Mouse (Mus musculus): Measurements from ENCODE around the gene Dusp27. TPM values are rescaled to one million over a fixed set of nuclear protein-coding genes. Genes with fewer than 3 reads are reported as not detected.

The Dusp27 gene
- polyA plus RNA-seq, 2 experiments: 0.02 TPM; not detected in 1

DNA sequence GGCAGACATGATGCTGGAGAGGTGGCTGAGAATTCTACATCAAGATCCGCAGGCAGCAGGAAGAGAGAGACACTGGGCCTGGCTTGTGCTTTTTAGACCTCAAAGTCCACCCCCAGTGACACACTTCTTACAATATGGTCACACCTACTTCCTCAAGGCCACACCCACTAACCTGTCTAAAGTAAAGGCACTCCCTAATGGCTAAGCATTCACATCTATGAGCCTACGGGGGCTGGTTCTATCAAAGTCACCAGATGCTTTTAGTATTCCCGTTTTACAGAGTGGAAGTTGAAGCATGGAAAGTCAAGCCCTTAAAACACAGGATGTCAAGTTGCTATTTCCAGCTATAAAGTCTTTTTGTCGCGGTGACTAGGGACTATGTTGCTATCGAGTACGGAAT, 40.3 kb upstream of the Dusp27 start:
- Histone ChIP-seq H3K27me3 (ENCODE audit: control insufficient read depth, insufficient read depth, low read length) (no peaks in the 10 kb centered on the region), H3K9me3 (ENCODE audit: control insufficient read depth, low read length) (no peaks in the 10 kb centered on the region), H3K36me3 (replicated peaks; ENCODE audit: control insufficient read depth, insufficient read depth, low read depth) (no peaks in the 10 kb centered on the region), H3K4me1 (replicated peaks; ENCODE audit: control insufficient read depth in 2 of 2, insufficient read depth in 2 of 2, low read length in 1 of 2) (no peaks in the 10 kb centered on the region), H3K27ac (no peak overlapping the region), H3K4me2 (ENCODE audit: low read depth) (no peak overlapping the region), H3K9ac (replicated peaks) (no peak overlapping the region), H3K4me3 (ENCODE audit: insufficient read depth in 1 of 2, low read depth in 2 of 2, low read length in 2 of 2) (no peak overlapping the region)
- TF ChIP-seq EP300 (IDR thresholded peaks at IDR 0.05; ENCODE audit: low read depth) (no peak), CTCF (IDR thresholded peaks at IDR 0.05; ENCODE audit: low read depth) (no peak)
- DNase-seq (ENCODE audit: low read depth in 3 of 3, low spot score in 3 of 3) (no peak), ATAC-seq (ENCODE audit: insufficient read depth) (no peak)
- 75% methylated on average over 7 of the region's 7 CpGs for WGBS (ENCODE audit: insufficient replicate concordance)

DNA sequence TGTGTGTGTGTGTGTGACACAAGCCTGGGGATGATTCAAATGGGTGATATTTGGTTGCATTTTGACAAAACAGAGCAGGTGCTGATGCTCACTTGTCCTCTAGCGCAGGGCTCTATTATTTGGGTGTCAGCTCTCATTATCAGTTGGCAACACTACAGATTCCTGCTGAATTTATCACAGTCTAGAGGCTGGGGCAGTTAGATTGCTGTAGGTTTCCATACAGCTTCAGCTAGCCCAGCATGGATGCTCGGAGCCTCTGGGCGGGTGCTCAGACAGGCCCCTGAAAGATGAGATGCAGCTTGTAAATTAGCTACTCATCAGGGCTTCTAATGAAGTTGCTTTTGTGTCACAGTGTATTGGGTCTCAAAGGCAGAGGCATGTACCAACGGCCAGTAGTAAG, 39.7 kb upstream of the Dusp27 start:
- Histone ChIP-seq H3K9me3 (ENCODE audit: control insufficient read depth, low read length) (no peaks in the 10 kb centered on the region), H3K4me1 (replicated peaks; ENCODE audit: control insufficient read depth in 2 of 2, insufficient read depth in 2 of 2, low read length in 1 of 2) (no peaks in the 10 kb centered on the region), H3K27ac (no peak overlapping the region), H3K9ac (replicated peaks) (no peak overlapping the region), H3K4me3 (ENCODE audit: insufficient read depth in 1 of 2, low read depth in 2 of 2, low read length in 2 of 2) (no peak overlapping the region), H3K27me3 (ENCODE audit: control insufficient read depth, insufficient read depth, low read length) (no peaks in the 10 kb centered on the region), H3K36me3 (replicated peaks; ENCODE audit: control insufficient read depth, insufficient read depth, low read depth) (no peaks in the 10 kb centered on the region), H3K4me2 (ENCODE audit: low read depth) (no peak overlapping the region)
- TF ChIP-seq EP300 (IDR thresholded peaks at IDR 0.05; ENCODE audit: low read depth) (no peak), CTCF (IDR thresholded peaks at IDR 0.05; ENCODE audit: low read depth) (no peak)
- WGBS (ENCODE audit: insufficient replicate concordance): 50% methylated on average over 4 of the region's 4 CpGs
- DNase-seq (ENCODE audit: low read depth in 3 of 3, low spot score in 3 of 3) (no peak), ATAC-seq (ENCODE audit: insufficient read depth) (no peak; the same call in 1 of the 2 replicates)

- DNase-seq (ENCODE audit: low read depth in 3 of 3, low spot score in 3 of 3) (no peak), ATAC-seq (ENCODE audit: insufficient read depth) (no peak)
- Histone ChIP-seq H3K4me1 (replicated peaks; ENCODE audit: control insufficient read depth in 2 of 2, insufficient read depth in 2 of 2, low read length in 1 of 2) (no peaks in the 10 kb centered on the region), H3K4me2 (ENCODE audit: low read depth) (no peak overlapping the region), H3K4me3 (ENCODE audit: insufficient read depth in 1 of 2, low read depth in 2 of 2, low read length in 2 of 2) (no peak overlapping the region), H3K9me3 (ENCODE audit: control insufficient read depth, low read length) (no peaks in the 10 kb centered on the region), H3K36me3 (replicated peaks; ENCODE audit: control insufficient read depth, insufficient read depth, low read depth) (no peaks in the 10 kb centered on the region), H3K27me3 (ENCODE audit: control insufficient read depth, insufficient read depth, low read length) (no peaks in the 10 kb centered on the region), H3K27ac (no peak overlapping the region), H3K9ac (replicated peaks) (no peak overlapping the region)
- 77% methylated on average over 9 of the region's 9 CpGs for WGBS (ENCODE audit: insufficient replicate concordance)
- TF ChIP-seq EP300 (IDR thresholded peaks at IDR 0.05; ENCODE audit: low read depth) (no peak), CTCF (IDR thresholded peaks at IDR 0.05; ENCODE audit: low read depth) (no peak)
These were observed 37.4 kb upstream of the Dusp27 start for GRCm38 (mm10) chr1:166165159-166165558.

DNA sequence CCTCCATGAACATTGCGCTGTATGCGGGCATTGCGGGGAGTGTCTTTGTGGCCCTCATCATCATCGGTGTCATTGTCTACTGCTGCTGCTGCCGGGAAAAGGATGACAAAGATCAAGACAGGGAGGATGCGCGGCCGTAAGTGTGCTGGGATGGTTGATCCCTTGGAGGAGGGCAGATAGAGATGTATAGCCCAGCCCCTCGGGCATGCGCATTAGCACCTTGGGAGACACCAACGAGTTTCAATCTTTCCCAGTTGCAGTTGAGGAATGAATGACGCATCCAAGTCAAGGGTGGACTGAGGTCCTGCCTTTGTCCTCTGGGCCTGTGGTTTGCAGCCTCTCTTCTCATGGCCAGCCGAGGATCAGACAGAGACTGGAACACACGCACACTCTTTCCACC, 36.9 kb upstream of the Dusp27 start:
- H3K27me3 ChIP-seq (ENCODE audit: control insufficient read depth, insufficient read depth, low read length): no peaks in the 10 kb centered on the region
- DNase-seq (ENCODE audit: low read depth in 3 of 3, low spot score in 3 of 3) (no peak), ATAC-seq (ENCODE audit: insufficient read depth) (no peak)
- no peak overlapping the region for H3K4me3 ChIP-seq (ENCODE audit: insufficient read depth in 1 of 2, low read depth in 2 of 2, low read length in 2 of 2)
- TF ChIP-seq EP300 (IDR thresholded peaks at IDR 0.05; ENCODE audit: low read depth) (no peak), CTCF (IDR thresholded peaks at IDR 0.05; ENCODE audit: low read depth) (no peak)
- no peaks in the 10 kb centered on the region for H3K9me3 ChIP-seq (ENCODE audit: control insufficient read depth, low read length)
- no peak overlapping the region for H3K27ac ChIP-seq
- WGBS (ENCODE audit: insufficient replicate concordance): 79% methylated on average over 14 of the region's 14 CpGs
- H3K4me2 ChIP-seq (ENCODE audit: low read depth): no peak overlapping the region
- no peaks in the 10 kb centered on the region for H3K4me1 ChIP-seq (replicated peaks; ENCODE audit: control insufficient read depth in 2 of 2, insufficient read depth in 2 of 2, low read length in 1 of 2)
- no peaks in the 10 kb centered on the region for H3K36me3 ChIP-seq (replicated peaks; ENCODE audit: control insufficient read depth, insufficient read depth, low read depth)
- H3K9ac ChIP-seq (replicated peaks): no peak overlapping the region

GRCm38 (mm10) chr1:166160569-166161445, 33.1 kb upstream of the Dusp27 start:
- DNase-seq (ENCODE audit: low read depth in 3 of 3, low spot score in 3 of 3) (peak in 2 of 3 experiments; percentile 10 to 24), ATAC-seq (ENCODE audit: insufficient read depth) (no peak)
- Histone ChIP-seq H3K27ac (no peak overlapping the region), H3K4me1 (replicated peaks; ENCODE audit: control insufficient read depth in 2 of 2, insufficient read depth in 2 of 2, low read length in 1 of 2) (no peaks in the 10 kb centered on the region), H3K9me3 (ENCODE audit: control insufficient read depth, low read length) (no peaks in the 10 kb centered on the region), H3K27me3 (ENCODE audit: control insufficient read depth, insufficient read depth, low read length) (peaks cover 4% of the 10 kb centered on the region), H3K9ac (replicated peaks) (no peak overlapping the region), H3K36me3 (replicated peaks; ENCODE audit: control insufficient read depth, insufficient read depth, low read depth) (no peaks in the 10 kb centered on the region), H3K4me2 (ENCODE audit: low read depth) (no peak overlapping the region), H3K4me3 (ENCODE audit: insufficient read depth in 1 of 2, low read depth in 2 of 2, low read length in 2 of 2) (no peak overlapping the region)
- WGBS (ENCODE audit: insufficient replicate concordance): 12% methylated on average over 24 of the region's 24 CpGs
- TF ChIP-seq EP300 (IDR thresholded peaks at IDR 0.05; ENCODE audit: low read depth): no peak
- peak; percentile 87 for TF ChIP-seq CTCF (IDR thresholded peaks at IDR 0.05; ENCODE audit: low read depth)
